Mouse (Mus musculus): ENCODE results near the gene Zfp94. TPM values are rescaled to one million over a fixed set of nuclear protein-coding genes. Genes with fewer than 3 reads are reported as not detected.
A peak's percentile ranks its signal among the peaks of the same experiment; 100 is the strongest.

Zfp94 gene
- polyA plus RNA-seq, 1 experiment = 2.1 TPM

DNA sequence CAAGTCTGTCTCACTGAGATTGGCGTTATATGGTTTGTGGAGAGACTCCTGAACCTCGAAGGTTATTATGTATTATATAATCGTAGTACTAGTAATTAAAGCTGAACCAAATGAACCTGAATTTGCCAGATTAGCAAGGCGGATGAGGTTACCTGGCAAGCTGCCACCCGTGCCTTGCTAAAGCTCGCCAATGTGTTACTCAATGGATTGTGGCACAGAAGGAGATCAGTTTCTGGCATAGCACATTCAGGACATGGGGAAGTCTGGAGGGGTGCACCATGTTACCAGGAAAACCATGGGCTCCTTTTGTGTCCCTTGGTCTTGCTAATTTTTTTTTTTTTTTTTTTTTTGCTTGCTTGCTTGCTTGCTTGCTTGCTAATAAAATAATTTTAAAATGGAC lies 8.7 kb upstream of the Zfp94 start:
- H3K4me3 ChIP-seq = no peak overlapping the region
- H3ac ChIP-seq (ENCODE audit: control insufficient read depth, insufficient read length) = no peak overlapping the region
- H3K36me3 ChIP-seq (ENCODE audit: control insufficient read depth, insufficient read depth) = no peaks in the 10 kb centered on the region
- no peak overlapping the region for H3K4me2 ChIP-seq (ENCODE audit: low read depth)
- H3K79me2 ChIP-seq (ENCODE audit: control insufficient read depth, insufficient read depth) = no peaks in the 10 kb centered on the region
- TF ChIP-seq TCF3 (IDR thresholded peaks at IDR 0.05; ENCODE audit: insufficient read length, low read depth) (no peak), TCF12 (IDR thresholded peaks at IDR 0.05; ENCODE audit: insufficient read depth, poor library complexity, severe bottlenecking) (no peak), MYOD1 (IDR thresholded peaks at IDR 0.05; ENCODE audit: control insufficient read depth in 1 of 3, insufficient read length in 2 of 3, low read depth in 2 of 3) (no peak), POLR2A (IDR thresholded peaks at IDR 0.05; ENCODE audit: insufficient read length, low read depth) (no peak), POLR2AphosphoS2 (IDR thresholded peaks at IDR 0.05; ENCODE audit: insufficient read length, low read depth) (no peak), MAX (IDR thresholded peaks at IDR 0.05; ENCODE audit: low read depth) (no peak), REST (IDR thresholded peaks at IDR 0.05; ENCODE audit: insufficient read depth, insufficient read length) (no peak), SRF (IDR thresholded peaks at IDR 0.05; ENCODE audit: control insufficient read depth, insufficient read length, low read depth) (no peak), MYOG (IDR thresholded peaks at IDR 0.05; ENCODE audit: control insufficient read depth in 1 of 3, insufficient read depth in 1 of 3, insufficient read length in 2 of 3, low read depth in 2 of 3) (no peak), E2F4 (IDR thresholded peaks at IDR 0.05; ENCODE audit: insufficient read depth) (no peak), CEBPB (IDR thresholded peaks at IDR 0.05; ENCODE audit: insufficient read depth, poor library complexity, severe bottlenecking) (no peak), USF1 (IDR thresholded peaks at IDR 0.05; ENCODE audit: low read depth) (no peak)
- H3K27me3 ChIP-seq (ENCODE audit: control insufficient read depth, insufficient read depth, insufficient read length) = peaks cover 5% of the 10 kb centered on the region

DNA sequence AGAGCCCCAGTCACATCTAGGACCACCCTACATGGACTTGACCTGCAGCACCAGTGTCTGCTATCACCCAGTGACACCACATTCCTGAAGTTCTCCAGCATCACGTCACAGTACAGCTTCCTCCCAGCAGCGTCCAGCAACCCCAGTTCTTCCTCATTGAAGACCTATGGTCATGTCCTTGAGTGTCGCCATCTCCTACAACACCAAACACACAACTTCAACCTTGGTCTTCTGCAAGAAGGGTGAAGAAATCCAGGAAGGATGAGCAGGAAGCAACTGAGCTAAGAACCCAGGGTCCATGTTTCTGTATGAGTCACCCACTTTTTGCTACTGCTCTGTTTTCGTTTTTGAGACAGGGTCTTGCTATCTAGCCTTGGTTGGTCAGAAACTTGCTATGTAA lies 6.1 kb upstream of the Zfp94 start:
- H3K79me2 ChIP-seq (ENCODE audit: control insufficient read depth, insufficient read depth) = no peaks in the 10 kb centered on the region
- H3ac ChIP-seq (ENCODE audit: control insufficient read depth, insufficient read length) = no peak overlapping the region
- H3K4me3 ChIP-seq = no peak overlapping the region
- H3K27me3 ChIP-seq (ENCODE audit: control insufficient read depth, insufficient read depth, insufficient read length) = no peaks in the 10 kb centered on the region
- H3K4me2 ChIP-seq (ENCODE audit: low read depth) = no peak overlapping the region
- TF ChIP-seq MYOG (IDR thresholded peaks at IDR 0.05; ENCODE audit: control insufficient read depth in 1 of 3, insufficient read depth in 1 of 3, insufficient read length in 2 of 3, low read depth in 2 of 3) (no peak), REST (IDR thresholded peaks at IDR 0.05; ENCODE audit: insufficient read depth, insufficient read length) (no peak), SRF (IDR thresholded peaks at IDR 0.05; ENCODE audit: control insufficient read depth, insufficient read length, low read depth) (no peak), TCF12 (IDR thresholded peaks at IDR 0.05; ENCODE audit: insufficient read depth, poor library complexity, severe bottlenecking) (no peak)
- H3K36me3 ChIP-seq (ENCODE audit: control insufficient read depth, insufficient read depth) = no peaks in the 10 kb centered on the region

DNA sequence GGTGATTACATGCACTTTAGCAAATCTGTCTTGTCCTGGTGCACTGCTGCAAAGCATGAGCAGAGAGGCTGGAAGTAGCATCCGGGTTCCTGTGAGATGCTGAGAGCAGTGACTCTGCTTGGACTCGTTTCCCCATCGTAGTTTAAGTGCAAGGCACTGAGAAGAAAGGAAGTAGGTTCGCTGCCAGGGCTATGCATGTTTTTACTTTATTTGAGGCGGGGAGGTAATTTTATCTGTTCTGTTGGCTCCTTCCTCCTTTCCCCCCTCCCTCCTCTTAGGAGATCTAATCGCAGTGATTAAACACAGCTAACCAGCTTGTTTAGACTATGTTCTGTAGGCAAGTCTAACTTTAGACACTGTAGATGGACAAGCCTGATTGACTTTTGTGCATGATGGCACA lies 2.5 kb upstream of the Zfp94 start:
- Histone ChIP-seq H3K36me3 (ENCODE audit: control insufficient read depth, insufficient read depth) (no peaks in the 10 kb centered on the region), H3ac (ENCODE audit: control insufficient read depth, insufficient read length) (no peak overlapping the region), H3K4me3 (no peak overlapping the region), H3K79me2 (ENCODE audit: control insufficient read depth, insufficient read depth) (no peaks in the 10 kb centered on the region), H3K4me2 (ENCODE audit: low read depth) (no peak overlapping the region), H3K27me3 (ENCODE audit: control insufficient read depth, insufficient read depth, insufficient read length) (no peaks in the 10 kb centered on the region)
- TF ChIP-seq POLR2A (IDR thresholded peaks at IDR 0.05; ENCODE audit: insufficient read length, low read depth) = no peak
- no peak for TF ChIP-seq TCF3 (IDR thresholded peaks at IDR 0.05; ENCODE audit: insufficient read length, low read depth)
- no peak for TF ChIP-seq POLR2AphosphoS2 (IDR thresholded peaks at IDR 0.05; ENCODE audit: insufficient read length, low read depth)
- TF ChIP-seq MYOG (IDR thresholded peaks at IDR 0.05; ENCODE audit: control insufficient read depth in 1 of 3, insufficient read depth in 1 of 3, insufficient read length in 2 of 3, low read depth in 2 of 3) = no peak
- no peak for TF ChIP-seq CEBPB (IDR thresholded peaks at IDR 0.05; ENCODE audit: insufficient read depth, poor library complexity, severe bottlenecking)
- TF ChIP-seq MAX (IDR thresholded peaks at IDR 0.05; ENCODE audit: low read depth) = no peak
- TF ChIP-seq REST (IDR thresholded peaks at IDR 0.05; ENCODE audit: insufficient read depth, insufficient read length) = no peak
- no peak for TF ChIP-seq SRF (IDR thresholded peaks at IDR 0.05; ENCODE audit: control insufficient read depth, insufficient read length, low read depth)
- no peak for TF ChIP-seq E2F4 (IDR thresholded peaks at IDR 0.05; ENCODE audit: insufficient read depth)
- TF ChIP-seq USF1 (IDR thresholded peaks at IDR 0.05; ENCODE audit: low read depth) = no peak

DNA sequence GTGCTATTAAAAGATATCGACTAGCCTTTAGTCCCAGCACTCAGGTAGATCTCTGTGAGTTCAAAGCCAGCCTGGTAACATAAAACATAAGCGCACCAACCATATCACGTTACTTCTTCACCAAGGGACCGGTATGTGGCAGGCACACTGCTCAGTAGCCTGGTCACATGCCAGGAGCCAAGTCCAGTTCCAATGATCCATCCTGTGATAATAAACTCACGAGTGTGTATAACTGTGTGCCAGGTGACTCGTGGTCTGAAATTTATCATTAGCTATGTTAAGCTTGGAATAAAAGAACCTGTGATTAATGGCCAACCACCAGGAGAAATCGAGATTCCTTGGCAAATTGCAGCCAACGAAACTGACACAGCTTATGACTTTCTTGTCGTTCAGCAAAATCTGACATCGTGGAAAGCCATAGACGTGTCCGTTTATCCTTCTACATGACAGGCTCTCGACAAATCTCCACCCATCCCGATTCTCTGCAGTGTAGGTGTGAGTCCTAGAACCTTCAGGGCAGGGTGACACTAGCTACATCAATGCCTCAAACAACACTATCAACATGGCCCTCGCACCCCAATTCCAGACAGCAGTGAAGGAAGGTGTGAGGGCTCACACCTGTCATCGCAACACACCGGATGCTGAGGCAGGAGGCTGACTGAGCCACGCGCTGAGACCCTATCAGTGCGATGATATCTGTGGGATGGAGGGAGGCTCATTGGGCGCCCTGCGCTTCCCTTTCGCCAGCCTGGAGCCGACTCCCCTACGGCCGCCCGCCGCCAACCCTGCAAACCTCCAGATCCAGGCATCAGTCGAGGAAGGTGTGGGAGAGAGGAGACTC lies 520 bp downstream of the Zfp94 start:
- no peaks in the 10 kb centered on the region for H3K27me3 ChIP-seq (ENCODE audit: control insufficient read depth, insufficient read depth, insufficient read length)
- peak overlapping the region; percentile 92 for H3K4me2 ChIP-seq (ENCODE audit: low read depth)
- no peak for TF ChIP-seq USF1 (IDR thresholded peaks at IDR 0.05; ENCODE audit: low read depth)
- peak; percentile 7 for TF ChIP-seq POLR2A (IDR thresholded peaks at IDR 0.05; ENCODE audit: insufficient read length, low read depth)
- TF ChIP-seq MYOG (IDR thresholded peaks at IDR 0.05; ENCODE audit: control insufficient read depth in 1 of 3, insufficient read depth in 1 of 3, insufficient read length in 2 of 3, low read depth in 2 of 3) = no peak
- no peak for TF ChIP-seq MYOD1 (IDR thresholded peaks at IDR 0.05; ENCODE audit: control insufficient read depth in 1 of 3, insufficient read length in 2 of 3, low read depth in 2 of 3)
- TF ChIP-seq CEBPB (IDR thresholded peaks at IDR 0.05; ENCODE audit: insufficient read depth, poor library complexity, severe bottlenecking) = no peak
- TF ChIP-seq E2F4 (IDR thresholded peaks at IDR 0.05; ENCODE audit: insufficient read depth) = no peak
- no peak overlapping the region for H3ac ChIP-seq (ENCODE audit: control insufficient read depth, insufficient read length)
- no peaks in the 10 kb centered on the region for H3K79me2 ChIP-seq (ENCODE audit: control insufficient read depth, insufficient read depth)
- H3K4me3 ChIP-seq = peak overlapping the region; percentile 39
- no peaks in the 10 kb centered on the region for H3K36me3 ChIP-seq (ENCODE audit: control insufficient read depth, insufficient read depth)

DNA sequence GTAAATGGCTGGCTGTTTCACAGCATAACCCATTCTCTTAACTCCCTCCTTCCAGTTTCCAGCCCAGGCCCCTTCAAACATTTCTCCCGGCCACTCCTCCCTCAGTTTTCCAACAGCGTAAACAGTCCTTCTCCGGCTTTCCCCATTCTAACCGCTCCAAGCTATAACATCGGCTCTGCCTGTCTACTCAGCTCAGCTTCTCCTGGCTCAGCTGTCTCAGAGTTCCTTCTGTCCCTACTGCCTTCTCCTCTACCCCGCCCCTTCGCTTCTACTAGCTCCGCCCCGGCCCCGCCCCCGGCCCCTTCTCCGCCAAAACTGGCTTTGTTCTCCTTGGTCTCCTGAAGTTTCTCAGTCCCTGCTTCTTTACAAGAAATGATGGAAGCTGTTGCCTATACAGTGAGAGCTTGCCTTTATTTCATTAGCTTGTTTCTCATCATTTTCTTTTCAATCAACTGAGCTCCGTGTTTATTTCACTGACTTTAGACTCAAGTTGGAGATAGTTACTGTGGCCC lies 15.6 kb downstream of the Zfp94 start, which contains the start of gene Zfp61:
Gene Zfp61 (minus strand): TSS at position 462 of the 512 bp plus-strand sequence.
- Histone ChIP-seq H3K36me3 (ENCODE audit: control insufficient read depth, insufficient read depth) (no peaks in the 10 kb centered on the region), H3K27me3 (ENCODE audit: control insufficient read depth, insufficient read depth, insufficient read length) (no peaks in the 10 kb centered on the region), H3K4me2 (ENCODE audit: low read depth) (peak within 1 kb of the TSS; percentile 69), H3K79me2 (ENCODE audit: control insufficient read depth, insufficient read depth) (no peaks in the 10 kb centered on the region), H3K4me3 (peak within 1 kb of the TSS; percentile 65), H3ac (ENCODE audit: control insufficient read depth, insufficient read length) (no peak within 1 kb of the TSS)
- TF ChIP-seq E2F4 (IDR thresholded peaks at IDR 0.05; ENCODE audit: insufficient read depth) (no peak), REST (IDR thresholded peaks at IDR 0.05; ENCODE audit: insufficient read depth, insufficient read length) (no peak), USF1 (IDR thresholded peaks at IDR 0.05; ENCODE audit: low read depth) (no peak), MAX (IDR thresholded peaks at IDR 0.05; ENCODE audit: low read depth) (no peak)
